Mouse (Mus musculus): Measurements from ENCODE around the gene Cdh5.
"Not testable (repeated sequence)": the region's sequence is repeated elsewhere in the genome, so short reads cannot be mapped to it uniquely, and the experiment has no call there.

Gene Cdh5

GRCm38 (mm10) chr8:104101415-104101814 lies at the start of gene Cdh5:
Cdh5 (plus strand) TSS chr8:104101625.
- DNase-seq (ENCODE audit: low spot score): no peak

GRCm38 (mm10) chr8:104059922-104060321 lies 41.5 kb upstream of the Cdh5 start:
- DNase-seq (ENCODE audit: low spot score): no peak

DNA sequence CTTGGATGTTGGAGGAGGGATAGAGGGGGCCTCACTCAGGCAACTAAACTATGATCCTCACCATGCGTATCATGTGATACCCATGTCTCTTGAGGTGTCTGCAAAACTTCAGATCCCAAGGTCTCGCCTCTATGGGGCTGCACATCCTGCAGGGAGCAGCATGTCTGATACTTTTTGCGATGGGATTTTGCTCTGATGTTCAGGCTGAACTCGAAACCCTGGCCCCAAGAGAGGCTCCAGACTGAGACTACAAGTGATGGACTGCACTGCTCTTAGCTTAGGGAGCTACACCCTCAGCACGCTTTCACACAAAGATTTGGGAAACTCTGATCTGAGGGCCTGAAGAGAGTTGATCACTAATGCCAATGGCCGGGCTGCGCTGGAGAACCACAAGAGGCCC lies 41.0 kb upstream of the Cdh5 start:
- DNase-seq (ENCODE audit: low spot score): no peak

- no peak for DNase-seq (ENCODE audit: low spot score)
These were observed 40.1 kb upstream of the Cdh5 start for GRCm38 (mm10) chr8:104061048-104061988.

DNA sequence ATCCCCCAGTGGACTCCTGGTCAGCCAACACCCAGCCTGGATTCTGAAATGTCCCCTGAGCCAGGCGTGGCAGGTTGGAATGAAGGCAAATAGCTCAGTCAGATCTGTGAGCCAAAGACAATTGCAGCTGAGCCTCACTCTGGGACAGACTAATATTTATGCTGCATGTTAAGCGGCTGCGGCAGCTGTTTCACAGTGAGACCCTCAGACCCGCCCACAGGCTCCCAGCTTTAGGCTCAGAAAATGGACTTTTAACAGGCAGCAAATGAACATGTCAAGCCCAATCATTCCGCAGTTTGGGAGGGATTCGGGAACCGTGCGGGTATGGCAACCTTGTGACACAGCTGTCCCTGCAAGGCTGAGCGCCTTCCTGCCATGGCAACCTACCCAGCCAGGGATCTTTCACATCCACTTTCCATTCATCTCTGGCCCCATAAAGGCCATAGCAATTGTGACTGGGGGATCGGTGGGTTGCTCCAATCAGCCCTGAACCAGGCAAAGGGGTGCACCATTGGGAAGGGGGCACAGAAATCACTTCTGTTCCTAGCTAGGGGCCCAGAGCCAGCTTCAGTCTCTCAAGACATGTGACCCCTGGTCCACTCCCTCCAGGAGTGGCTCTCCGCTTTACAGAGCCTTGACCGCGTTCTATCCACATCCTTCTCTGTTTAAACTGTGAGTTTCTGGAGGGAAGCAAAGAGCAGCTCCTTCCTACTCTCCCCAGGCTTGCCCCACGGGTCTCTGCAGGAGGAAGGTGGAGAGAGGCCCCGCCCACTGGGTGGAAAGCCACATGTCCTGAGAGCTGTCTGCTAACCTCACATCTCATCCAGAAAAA lies 39.2 kb upstream of the Cdh5 start:
- no peak for DNase-seq (ENCODE audit: low spot score)

DNA sequence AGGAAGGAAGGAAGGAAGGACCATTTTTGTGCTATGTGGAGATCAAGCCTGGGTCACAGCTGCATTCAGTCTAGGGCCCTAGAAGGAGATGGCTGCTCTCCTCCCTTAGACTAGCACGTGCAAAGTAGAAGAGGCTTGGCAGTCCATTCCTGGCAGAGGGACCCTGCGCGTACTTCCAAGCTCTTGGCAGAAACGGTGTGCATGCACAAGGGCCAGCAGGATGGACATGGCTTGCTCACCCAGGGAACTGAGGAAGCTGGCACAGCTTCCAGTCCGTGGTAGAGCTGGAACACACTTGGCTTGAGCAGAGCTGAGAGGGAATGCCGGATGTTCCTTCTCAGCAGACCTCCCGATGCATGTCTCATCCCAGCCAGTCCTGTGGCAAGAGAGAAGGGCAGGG lies 36.2 kb upstream of the Cdh5 start:
- DNase-seq (ENCODE audit: low spot score): no peak

GRCm38 (mm10) chr8:104065906-104066518 lies 35.4 kb upstream of the Cdh5 start:
- DNase-seq (ENCODE audit: low spot score): no peak

DNA sequence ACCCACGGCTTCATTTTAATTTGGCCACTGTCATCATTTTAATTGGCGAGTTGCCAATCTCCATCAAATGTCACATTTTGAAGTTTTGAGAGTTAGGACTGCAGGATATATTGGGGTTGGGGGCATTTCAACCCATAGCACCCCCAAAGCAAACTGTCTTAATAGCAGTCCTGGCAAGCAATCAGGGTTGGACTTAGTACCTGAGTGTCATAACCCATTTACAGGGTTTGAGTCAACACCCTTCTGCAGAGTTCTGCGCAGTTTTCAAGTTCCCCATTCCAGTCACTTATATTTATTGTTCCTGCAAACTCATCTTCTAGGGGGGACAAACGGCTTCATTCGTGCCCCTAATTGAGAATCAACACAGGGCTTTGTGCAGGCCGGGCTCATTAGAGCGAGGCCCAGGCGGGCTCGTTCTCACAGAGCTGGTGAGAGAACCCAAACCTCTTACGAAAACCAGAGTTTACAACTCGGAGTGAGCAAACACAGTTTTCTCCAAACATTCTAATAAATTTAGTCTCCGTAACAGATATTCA lies 34.0 kb upstream of the Cdh5 start:
- no peak for DNase-seq (ENCODE audit: low spot score)

DNA sequence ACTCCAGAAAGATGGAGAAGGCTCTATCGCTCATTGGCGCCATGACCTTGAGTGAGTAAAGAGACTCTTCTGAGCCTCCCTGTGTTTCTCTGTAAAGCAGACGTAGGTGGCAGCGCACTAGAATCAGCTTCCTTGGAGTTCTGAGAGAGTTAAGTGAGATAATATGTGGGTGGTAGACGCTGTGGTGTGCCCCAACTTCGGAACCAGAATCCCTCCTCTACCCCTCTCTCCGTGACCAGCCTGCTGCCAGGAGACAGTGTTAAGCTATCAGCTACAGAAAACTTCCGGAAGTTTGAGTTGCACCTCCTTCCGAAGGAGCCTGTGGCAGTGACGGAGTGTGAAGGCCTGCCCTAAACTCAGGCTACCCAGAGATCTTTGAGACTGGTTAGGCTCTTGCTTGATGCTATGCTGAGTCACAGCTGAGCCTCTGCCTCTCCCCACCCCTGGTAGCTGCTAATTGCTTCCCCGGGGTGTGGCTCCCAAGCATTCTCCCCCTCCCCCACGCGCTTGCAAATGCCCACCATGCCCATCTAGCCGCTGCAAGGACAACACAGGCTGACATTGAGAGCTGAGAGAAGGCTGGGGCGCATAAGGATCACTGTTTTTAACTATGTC lies 32.9 kb upstream of the Cdh5 start:
- no peak for DNase-seq (ENCODE audit: low spot score)

GRCm38 (mm10) chr8:104070201-104070865 lies 31.1 kb upstream of the Cdh5 start:
- not testable (repeated sequence) for DNase-seq (ENCODE audit: low spot score)

DNA sequence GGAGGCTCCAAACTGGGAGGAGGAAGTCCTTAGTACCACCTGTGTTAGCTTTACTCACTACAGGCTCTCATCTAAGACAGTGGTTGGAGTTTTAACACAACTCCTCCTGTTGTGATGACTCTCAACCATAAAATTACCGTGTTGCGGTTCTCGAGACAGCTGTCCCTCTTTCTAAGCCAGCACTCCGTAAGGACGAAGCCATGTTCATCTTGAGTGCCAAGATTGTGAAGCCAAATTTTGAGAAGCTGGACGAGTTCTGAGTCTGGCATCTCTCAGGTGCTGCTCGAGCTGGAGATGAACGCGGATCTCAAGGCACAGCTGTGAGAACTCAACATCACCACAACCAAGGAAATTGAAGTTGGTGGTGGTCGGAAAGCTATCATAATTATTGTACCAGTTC lies 30.5 kb upstream of the Cdh5 start:
- no peak for DNase-seq (ENCODE audit: low spot score)

DNA sequence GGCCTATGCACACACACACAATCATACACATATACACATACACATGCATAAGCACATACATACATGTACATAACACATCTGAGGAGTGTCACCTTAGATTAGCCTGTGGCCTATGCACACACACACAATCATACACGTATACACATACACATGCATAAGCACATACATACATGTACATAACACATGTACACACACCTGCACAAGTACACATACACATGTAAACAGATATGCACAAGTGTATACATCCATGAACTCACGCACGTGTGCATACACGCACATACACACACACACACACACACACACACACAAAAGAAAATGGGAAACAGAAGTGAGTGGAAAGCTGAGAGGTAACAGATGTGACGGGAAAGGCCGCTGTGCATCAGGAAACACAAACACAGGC lies 26.3 kb upstream of the Cdh5 start:
- DNase-seq (ENCODE audit: low spot score): no peak

GRCm38 (mm10) chr8:104076541-104077412 lies 24.6 kb upstream of the Cdh5 start:
- no peak for DNase-seq (ENCODE audit: low spot score)

DNA sequence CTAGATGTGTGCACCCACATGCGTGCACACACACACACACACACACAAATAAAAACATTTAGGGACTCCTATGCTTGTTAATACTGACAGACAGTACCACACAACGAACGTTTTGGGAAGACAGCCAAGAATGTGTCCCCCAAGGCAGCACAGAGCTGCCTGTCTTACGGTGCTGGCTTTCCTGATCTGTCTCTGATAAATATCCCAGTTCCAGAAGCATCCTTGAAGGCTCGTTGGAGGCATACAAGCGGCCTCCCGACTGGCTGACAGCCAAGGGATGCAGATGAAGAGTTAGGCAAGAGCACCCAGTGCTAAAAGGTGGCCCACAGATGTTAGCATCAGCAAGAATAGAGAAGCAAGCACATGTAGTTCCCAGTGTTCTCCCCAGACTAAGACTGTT lies 23.3 kb upstream of the Cdh5 start:
- no peak for DNase-seq (ENCODE audit: low spot score)

DNA sequence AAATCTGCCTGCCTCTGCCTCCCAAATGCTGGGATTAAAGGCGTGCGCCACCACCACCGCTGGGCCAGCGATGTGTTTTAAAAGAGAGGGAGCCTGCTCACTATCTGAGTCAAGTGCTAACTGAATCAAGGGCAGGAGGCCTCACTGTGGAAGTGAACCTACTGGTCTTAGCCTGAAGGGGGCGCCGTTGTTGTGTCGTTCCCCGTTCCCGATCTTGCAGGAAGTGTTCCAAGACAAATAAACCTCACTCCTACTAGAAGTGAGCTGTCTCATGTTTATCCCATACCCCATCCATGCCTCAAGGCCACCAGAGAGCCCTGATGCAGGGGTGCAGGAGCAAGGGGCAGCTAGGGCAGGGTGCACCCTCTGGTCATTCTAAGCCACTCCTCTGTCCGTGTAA lies 16.1 kb upstream of the Cdh5 start:
- DNase-seq (ENCODE audit: low spot score): no peak

GRCm38 (mm10) chr8:104086615-104087014 lies 14.8 kb upstream of the Cdh5 start:
- DNase-seq (ENCODE audit: low spot score): no peak

DNA sequence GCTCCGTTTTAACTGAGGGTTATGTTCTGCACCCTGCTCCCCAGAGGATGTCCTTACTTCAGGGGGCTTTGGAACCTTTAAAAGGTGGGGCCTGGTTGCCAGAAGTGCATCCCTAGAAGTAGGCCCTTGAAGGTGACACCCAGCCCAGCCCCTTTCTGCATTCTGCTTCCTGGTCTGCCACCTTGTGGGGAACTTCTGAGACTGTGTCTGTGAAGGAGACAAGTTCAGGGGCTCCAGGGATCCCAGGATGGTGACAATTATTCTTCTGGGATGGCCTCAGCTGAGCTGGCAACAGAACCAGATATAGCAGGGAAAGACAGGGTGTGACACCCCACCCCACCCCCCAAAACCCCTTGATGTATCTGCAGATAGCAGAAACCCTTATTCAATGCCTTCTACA lies 14.3 kb upstream of the Cdh5 start:
- no peak for DNase-seq (ENCODE audit: low spot score)

GRCm38 (mm10) chr8:104087878-104088277 lies 13.5 kb upstream of the Cdh5 start:
- not testable (repeated sequence) for DNase-seq (ENCODE audit: low spot score)

DNA sequence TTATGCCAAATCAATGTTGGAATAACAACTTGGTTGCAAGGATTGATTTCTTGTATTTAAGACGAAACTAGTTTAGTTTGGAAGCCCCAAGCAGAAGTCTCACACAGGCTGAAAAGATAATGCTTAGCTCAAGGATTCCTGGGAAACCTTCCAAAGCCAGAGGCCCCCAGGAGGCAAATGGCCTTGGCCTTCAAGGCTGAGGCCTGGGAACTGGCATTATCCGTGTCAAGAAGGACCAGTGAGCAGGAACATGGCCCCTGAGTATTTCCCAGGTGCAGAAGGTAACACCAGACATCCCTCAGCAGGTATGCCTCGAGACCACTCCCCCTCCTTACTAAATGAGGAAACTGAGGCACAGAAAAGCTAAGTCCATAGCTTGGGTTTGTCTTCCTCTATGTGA lies 12.5 kb upstream of the Cdh5 start:
- no peak for DNase-seq (ENCODE audit: low spot score)

All from MN1 (cell line).